8 mouse cellular contexts compared by ENCODE assay signal in the genomic region with DNA sequence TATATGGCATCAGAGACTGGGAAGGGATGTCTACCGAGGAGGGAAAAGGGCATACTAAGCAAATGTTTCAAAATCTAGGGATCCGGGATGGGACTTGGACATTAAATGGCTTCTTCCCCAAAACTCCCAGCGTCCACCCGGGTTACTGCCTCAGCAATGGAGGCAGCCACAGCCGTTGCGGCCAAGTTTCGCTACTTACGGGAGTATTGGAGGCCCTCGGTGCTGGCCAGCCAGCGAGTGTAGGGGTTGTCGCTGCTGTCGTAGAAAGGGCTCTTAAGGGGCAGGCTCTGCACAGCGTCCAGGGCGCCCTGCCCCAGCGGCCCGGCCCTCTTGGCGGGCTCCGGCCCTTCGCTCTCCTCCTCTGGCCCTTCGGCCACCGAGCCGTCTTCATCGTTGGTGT. TPM values are rescaled to one million over a fixed set of nuclear protein-coding genes. Genes with fewer than 3 reads are reported as not detected.
DNase-seq lines count a peak whose midpoint lies in the region; ATAC-seq and TF ChIP-seq lines count a peak whose summit lies in the region.

No protein-coding gene starts in this region.

- peaks cover 94% of the 10 kb centered on the region for H3K27me3 ChIP-seq in heart, embryonic 11.5 days (ENCODE audit: control insufficient read depth, insufficient read depth, low read length)
- H3K27me3 ChIP-seq in hindbrain, embryonic 10.5 days (ENCODE audit: insufficient read depth, poor library complexity, severe bottlenecking) = peaks cover 99% of the 10 kb centered on the region
- peaks cover 93% of the 10 kb centered on the region for H3K27me3 ChIP-seq in midbrain, embryonic 15.5 days (replicated peaks)

- H3K4me3 ChIP-seq in heart, embryonic 11.5 days (ENCODE audit: low read depth, low read length) = peak overlapping the region; percentile 27
- peak overlapping the region; percentile 42 for H3K4me3 ChIP-seq in bone marrow macrophage, adult 2 months (ENCODE audit: insufficient read depth, low read length)
- H3K4me3 ChIP-seq in hindbrain, embryonic 10.5 days = peak overlapping the region; percentile 46
- peak overlapping the region; percentile 24 for H3K4me3 ChIP-seq in midbrain, embryonic 15.5 days

- H3K27ac ChIP-seq in heart, embryonic 11.5 days (ENCODE audit: low read depth, low read length) = no peak overlapping the region
- no peak overlapping the region for H3K27ac ChIP-seq in bone marrow macrophage, adult 2 months (ENCODE audit: insufficient read depth, low read depth, low read length)
- H3K27ac ChIP-seq in hindbrain, embryonic 10.5 days = peak overlapping the region; percentile 78
- H3K27ac ChIP-seq in midbrain, embryonic 15.5 days = peak overlapping the region; percentile 51; the same call in 1 of the 2 replicates

- no peak overlapping the region for H3K9ac ChIP-seq in heart, embryonic 11.5 days (ENCODE audit: low read depth, low read length)
- H3K9ac ChIP-seq in midbrain, embryonic 15.5 days = peak overlapping the region; percentile 16

- WGBS in heart, embryonic 11.5 days (ENCODE audit: insufficient replicate concordance) = 1% methylated on average over 23 of the region's 23 CpGs
- WGBS in hindbrain, embryonic 10.5 days = under 1% methylated on average over 23 of the region's 23 CpGs
- under 1% methylated on average over 23 of the region's 23 CpGs for WGBS in midbrain, embryonic 15.5 days

- TF ChIP-seq CTCF in bone marrow macrophage, adult 2 months (IDR thresholded peaks at IDR 0.05; ENCODE audit: low read depth, low read length) = no peak

- DNase-seq in heart, postnatal 4 days = no peak
- peak; percentile 68 for DNase-seq in hindbrain, embryonic 10.5 days (ENCODE audit: low spot score)
- no peak for DNase-seq in natural killer cell, adult 2 months (ENCODE audit: low spot score in 2 of 2)
- DNase-seq in cerebellum, postnatal 4 days (ENCODE audit: low spot score in 2 of 2) = no peak
- no peak for DNase-seq in testis, postnatal 10 days (ENCODE audit: low spot score)

- H3K4me1 ChIP-seq in heart, embryonic 11.5 days (ENCODE audit: control insufficient read depth, insufficient read depth, low read length) = peaks cover 10% of the 10 kb centered on the region
- H3K4me1 ChIP-seq in bone marrow macrophage, adult 2 months (ENCODE audit: control insufficient read depth, insufficient read depth, low read length) = 0 out of 2 replicates have a peak, but pooled peaks cover 2% of the 10 kb centered on the region
- H3K4me1 ChIP-seq in hindbrain, embryonic 10.5 days (replicated peaks) = peaks cover 82% of the 10 kb centered on the region
- peaks cover 28% of the 10 kb centered on the region for H3K4me1 ChIP-seq in midbrain, embryonic 15.5 days

- no peak for TF ChIP-seq POLR2A in bone marrow macrophage, adult 2 months (IDR thresholded peaks at IDR 0.05; ENCODE audit: borderline replicate concordance, low read depth, low read length)

- H3K36me3 ChIP-seq in heart, embryonic 11.5 days (ENCODE audit: control insufficient read depth, insufficient read depth, low read length) = no peaks in the 10 kb centered on the region
- H3K36me3 ChIP-seq in hindbrain, embryonic 10.5 days = no peaks in the 10 kb centered on the region
- no peaks in the 10 kb centered on the region for H3K36me3 ChIP-seq in midbrain, embryonic 15.5 days (replicated peaks)

- no peaks in the 10 kb centered on the region for H3K9me3 ChIP-seq in heart, embryonic 11.5 days (replicated peaks; ENCODE audit: control insufficient read depth, low read length)
- H3K9me3 ChIP-seq in hindbrain, embryonic 10.5 days = no peaks in the 10 kb centered on the region
- no peaks in the 10 kb centered on the region for H3K9me3 ChIP-seq in midbrain, embryonic 15.5 days

- no peak for ATAC-seq in heart, embryonic 11.5 days (replicated peaks; ENCODE audit: insufficient number of reproducible peaks, low FRiP score, low TSS enrichment)
- no peak for ATAC-seq in midbrain, embryonic 15.5 days (replicated peaks)

- H3K4me2 ChIP-seq in heart, embryonic 11.5 days = peak overlapping the region; percentile 43
- peak overlapping the region; percentile 22 for H3K4me2 ChIP-seq in midbrain, embryonic 15.5 days

RNA-seq across cellular contexts. Expression of a gene that starts 8.5 kb away (rescaled TPM):
- polyA plus RNA-seq in heart, embryonic 11.5 days (2014; fragmentation: Nextera tagmentation; extraction: Ambion mirVana) = 0.27 TPM in 1 of 2 replicates, not detected in the other
- total RNA-seq in heart, postnatal 4 days (2021) = not detected
- polyA plus RNA-seq in bone marrow macrophage, adult 2 months (2012; ENCODE audit: insufficient read depth, insufficient read length, missing spikeins) = not detected in 2 replicates
- polyA plus RNA-seq in hindbrain, embryonic 10.5 days (2016; fragmentation: Nextera tagmentation; extraction: Ambion mirVana) = 3.2 and 5.0 TPM in 2 replicates
- polyA plus RNA-seq in midbrain, embryonic 15.5 days (2015; fragmentation: Nextera tagmentation; extraction: Ambion mirVana) = 6.3 and 9.4 TPM in 2 replicates

Comparison
In these comparisons a context has a peak if more than half of its experiments do, and no peak if none do; other contexts are left out.
1. H3K27ac ChIP-seq: peak in hindbrain, embryonic 10.5 days (single experiment) and midbrain, embryonic 15.5 days (single experiment); none in heart, embryonic 11.5 days (single experiment) and bone marrow macrophage, adult 2 months (single experiment).
2. Peak in every context shown above with its lines, with median percentiles within 50 percentile points of each other: H3K4me3 ChIP-seq.